Mouse (Mus musculus) lung, embryonic 15.5 days (tissue): ENCODE data around the gene Pigs. TPM values are rescaled to one million over a fixed set of nuclear protein-coding genes. Genes with fewer than 3 reads are reported as not detected.

ENCODE experiments used
- ATAC-seq: fragments of 200-750 bp; cut with Nextera tagmentation; 2 replicates; pipeline ENCODE4 v1.8.0; 2017; ENCODE audit warnings: moderate number of reproducible peaks, borderline replicate concordance; ENCODE audit not compliant: low FRiP score, low TSS enrichment; ENCODE audit errors: extremely low read depth
- H3K27ac ChIP-seq: fragments of 300-500 bp; sonication (generic); 2 replicates; pipeline ENCODE4 v1.5.1; 2015; ENCODE audit warnings: moderate library complexity, mild to moderate bottlenecking, inconsistent platforms
- H3K27me3 ChIP-seq: fragments of 300-500 bp; sonication (generic); 2 replicates; pipeline ENCODE4 v1.6.1; 2015; ENCODE audit warnings: inconsistent platforms
- H3K36me3 ChIP-seq: fragments of 300-500 bp; sonication (generic); 2 replicates; pipeline ENCODE4 v1.6.1; 2015; ENCODE audit warnings: inconsistent platforms
- H3K4me1 ChIP-seq: fragments of 300-500 bp; sonication (generic); 2 replicates; pipeline ENCODE4 v1.6.1; 2015; ENCODE audit warnings: inconsistent platforms
- H3K4me2 ChIP-seq: fragments of 300-500 bp; sonication (generic); 2 replicates; pipeline ENCODE4 v1.6.1; 2015; ENCODE audit warnings: inconsistent platforms, mild to moderate bottlenecking, moderate library complexity
- H3K4me3 ChIP-seq: fragments of 300-500 bp; sonication (generic); 2 replicates; pipeline ENCODE4 v1.5.1; 2015; ENCODE audit warnings: mild to moderate bottlenecking, inconsistent platforms
- H3K9ac ChIP-seq: fragments of 300-500 bp; sonication (generic); 2 replicates; pipeline ENCODE4 v1.6.1; 2015; ENCODE audit warnings: inconsistent platforms
- H3K9me3 ChIP-seq: fragments of 300-500 bp; sonication (generic); 2 replicates; pipeline ENCODE4 v1.6.1; 2016; ENCODE audit warnings: inconsistent platforms
- WGBS: fragments of 180-500 bp; shearing (Covaris S2); methylation state at CpG from one replicate; pipeline ENCODE4 v1.1.7; 2015; 5-methylcytosine and 5-hydroxymethylcytosine counted together
- polyA plus RNA-seq: library from polyadenylated mRNA; unstranded; fragments of >200 nt; fragmentation: Nextera tagmentation; extraction: Ambion mirVana; gene quantifications from 2 replicates; pipeline ENCODE4 v1.2.1, GENCODE M21; 2015

Pigs gene
- polyA plus RNA-seq: 75.5 and 78.5 TPM in 2 replicates

DNA sequence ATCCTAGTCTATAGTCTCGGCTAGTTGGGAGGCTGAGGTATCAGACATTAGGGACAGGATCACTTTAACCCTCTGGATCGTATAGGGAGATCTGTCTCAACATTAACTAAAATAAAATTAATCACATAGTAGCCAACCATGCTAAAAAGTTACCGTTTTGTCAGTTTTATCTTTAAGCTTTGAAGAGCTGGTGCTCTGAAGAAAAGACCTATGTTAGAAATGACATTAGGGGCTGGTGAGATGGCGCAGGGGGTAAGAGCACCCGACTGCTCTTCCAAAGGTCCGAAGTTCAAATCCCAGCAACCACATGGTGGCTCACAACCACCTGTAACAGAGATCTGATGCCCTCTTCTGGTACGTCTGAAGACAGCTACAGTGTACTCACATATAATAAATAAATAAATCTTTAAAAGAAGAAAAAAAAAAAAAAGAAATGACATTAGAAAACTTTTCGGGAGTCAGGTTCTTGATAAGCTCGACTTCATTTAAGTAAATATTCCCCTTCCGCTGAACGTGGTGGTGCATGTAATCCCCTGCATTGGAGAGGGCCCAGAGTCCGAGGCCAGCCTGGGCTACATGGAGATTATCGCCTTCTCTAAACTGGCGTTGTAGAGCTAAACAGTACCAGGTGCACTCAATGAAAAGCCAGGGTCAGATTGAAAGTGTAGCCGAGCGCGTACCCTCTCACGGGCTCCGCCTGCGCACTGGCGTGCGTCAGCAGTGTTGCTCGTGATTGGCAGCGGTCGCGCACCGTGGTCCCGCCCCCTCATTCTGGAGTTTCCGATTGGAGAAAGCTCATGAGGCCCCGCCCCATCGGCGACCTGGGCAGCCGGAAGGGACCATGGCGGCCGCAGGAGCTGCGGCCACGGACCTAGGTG lies at the start of gene Pigs:
Pigs (plus strand) TSS at position 782 of the 878 bp plus-strand sequence.
- H3K36me3 ChIP-seq: peaks cover 2% of the 10 kb centered on the region; the same call in 1 of the 2 replicates
- H3K9me3 ChIP-seq: no peaks in the 10 kb centered on the region
- peak within 1 kb of the TSS; percentile 92 for H3K9ac ChIP-seq
- peaks cover 13% of the 10 kb centered on the region for H3K4me1 ChIP-seq
- H3K27me3 ChIP-seq: no peaks in the 10 kb centered on the region
- H3K4me2 ChIP-seq: peak within 1 kb of the TSS; percentile 88
- ATAC-seq: peak; percentile 95
- peak within 1 kb of the TSS; percentile 60 for H3K27ac ChIP-seq
- WGBS: 10% methylated on average over 37 of the region's 37 CpGs
- peak within 1 kb of the TSS; percentile 95 for H3K4me3 ChIP-seq

DNA sequence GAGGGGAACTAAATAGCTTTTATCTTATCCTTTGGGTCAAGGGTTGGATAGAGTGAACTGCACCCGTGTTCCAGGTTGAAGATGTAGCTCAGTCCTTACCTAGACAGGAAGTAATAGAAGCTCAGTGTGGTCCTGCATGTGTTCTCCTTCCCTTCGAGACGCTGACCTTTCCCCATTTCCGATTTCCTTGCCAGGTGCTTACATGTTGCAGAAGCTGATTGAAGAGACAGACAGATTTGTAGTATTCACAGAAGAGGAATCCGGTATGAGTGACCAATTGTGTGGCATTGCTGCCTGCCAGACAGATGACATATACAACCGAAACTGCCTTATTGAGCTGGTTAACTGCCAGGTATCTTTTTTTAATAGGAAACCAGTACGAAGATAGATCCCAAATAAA lies 49.4 kb upstream of the Pigs start:
- no peak for ATAC-seq
- Histone ChIP-seq H3K4me1 (no peaks in the 10 kb centered on the region), H3K9ac (no peak overlapping the region), H3K4me2 (no peak overlapping the region), H3K4me3 (no peak overlapping the region), H3K27ac (no peak overlapping the region), H3K36me3 (peaks cover 98% of the 10 kb centered on the region), H3K27me3 (no peaks in the 10 kb centered on the region), H3K9me3 (no peaks in the 10 kb centered on the region)
- 84% methylated on average over 7 of the region's 7 CpGs for WGBS

DNA sequence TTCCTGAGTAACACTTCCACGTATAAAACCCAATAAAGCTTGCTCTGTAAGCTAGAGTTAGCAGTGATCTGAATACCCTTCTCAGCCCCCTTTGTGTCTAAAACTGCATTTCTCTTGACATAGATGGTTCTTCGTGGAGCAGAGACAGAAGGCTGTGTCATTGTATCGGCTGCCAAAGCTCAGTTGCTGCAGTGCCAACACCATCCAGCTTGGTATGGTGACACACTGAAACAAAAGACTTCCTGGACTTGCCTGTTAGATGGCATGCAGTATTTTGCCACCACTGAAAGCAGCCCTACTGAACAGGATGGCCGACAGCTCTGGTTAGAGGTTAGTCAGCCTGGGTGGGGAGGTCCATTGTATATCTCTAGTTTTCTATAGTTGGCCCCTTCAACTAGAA lies 48.6 kb upstream of the Pigs start:
- Histone ChIP-seq H3K4me3 (no peak overlapping the region), H3K9me3 (no peaks in the 10 kb centered on the region), H3K27ac (no peak overlapping the region), H3K27me3 (no peaks in the 10 kb centered on the region), H3K36me3 (peaks cover 98% of the 10 kb centered on the region), H3K4me2 (no peak overlapping the region), H3K9ac (no peak overlapping the region), H3K4me1 (no peaks in the 10 kb centered on the region)
- ATAC-seq: no peak
- WGBS: 92% methylated on average over 4 of the region's 4 CpGs

DNA sequence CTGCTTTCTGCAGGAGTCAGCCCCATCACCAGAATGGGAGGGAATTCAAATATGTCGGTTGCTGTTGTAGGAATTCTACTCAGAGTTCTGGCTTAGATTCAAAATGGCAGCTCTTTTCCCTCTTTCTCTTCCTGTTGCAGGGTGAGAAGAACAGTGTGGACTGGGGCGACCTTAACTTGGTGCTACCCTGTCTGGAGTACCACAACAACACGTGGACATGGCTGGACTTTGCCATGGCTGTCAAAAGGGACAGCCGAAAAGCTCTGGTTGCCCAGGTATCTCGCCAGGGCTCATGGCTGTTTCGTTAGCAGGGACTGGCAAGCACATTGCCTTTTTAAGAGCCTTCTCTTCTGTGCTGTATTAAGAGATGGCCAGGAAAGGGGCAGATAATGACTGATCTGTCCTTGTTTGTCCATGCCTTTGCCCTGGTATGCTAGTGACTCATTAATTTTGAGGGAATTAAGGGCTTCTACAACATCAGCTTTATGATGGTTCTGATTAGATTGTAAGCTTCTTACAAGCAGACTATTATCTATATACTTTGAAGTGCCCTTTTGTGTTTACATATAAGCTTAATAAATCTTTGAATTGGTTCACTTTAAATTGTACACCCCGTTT lies 39.0 kb upstream of the Pigs start:
- no peaks in the 10 kb centered on the region for H3K27me3 ChIP-seq
- H3K9ac ChIP-seq: no peak overlapping the region
- H3K36me3 ChIP-seq: peaks cover 62% of the 10 kb centered on the region
- no peak overlapping the region for H3K4me3 ChIP-seq
- no peak overlapping the region for H3K4me2 ChIP-seq
- no peak for ATAC-seq
- WGBS: 88% methylated on average over 7 of the region's 7 CpGs
- H3K9me3 ChIP-seq: no peaks in the 10 kb centered on the region
- no peak overlapping the region for H3K27ac ChIP-seq
- H3K4me1 ChIP-seq: no peaks in the 10 kb centered on the region

DNA sequence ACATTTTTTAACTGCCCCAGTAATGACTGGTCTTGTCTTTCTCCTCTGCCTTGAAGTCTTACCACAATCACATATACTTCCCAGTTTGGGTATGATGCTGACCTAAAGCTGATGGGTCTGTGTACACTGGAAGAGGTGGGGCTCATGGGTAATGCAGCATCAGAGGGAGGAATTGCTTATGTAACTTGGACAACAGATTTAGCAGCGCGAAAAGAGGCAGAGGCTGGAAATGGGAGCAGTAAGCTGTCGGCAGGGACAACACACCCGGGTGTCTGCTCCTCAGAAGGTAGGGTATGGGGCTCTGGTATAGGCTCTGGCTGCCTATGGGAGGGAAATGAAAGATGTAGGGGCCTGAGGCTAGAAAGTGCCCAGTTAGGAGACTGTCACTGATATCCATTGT lies 37.6 kb upstream of the Pigs start, which contains the start of gene BC030499:
BC030499 (plus strand) TSS at position 188 of the 400 bp plus-strand sequence.
- no peak for ATAC-seq
- 90% methylated on average over 4 of the region's 4 CpGs for WGBS
- no peaks in the 10 kb centered on the region for H3K4me1 ChIP-seq
- no peaks in the 10 kb centered on the region for H3K9me3 ChIP-seq
- no peaks in the 10 kb centered on the region for H3K27me3 ChIP-seq
- peaks cover 48% of the 10 kb centered on the region for H3K36me3 ChIP-seq
- H3K9ac ChIP-seq: no peak within 1 kb of the TSS
- H3K4me2 ChIP-seq: no peak within 1 kb of the TSS
- H3K4me3 ChIP-seq: no peak within 1 kb of the TSS
- H3K27ac ChIP-seq: no peak within 1 kb of the TSS

DNA sequence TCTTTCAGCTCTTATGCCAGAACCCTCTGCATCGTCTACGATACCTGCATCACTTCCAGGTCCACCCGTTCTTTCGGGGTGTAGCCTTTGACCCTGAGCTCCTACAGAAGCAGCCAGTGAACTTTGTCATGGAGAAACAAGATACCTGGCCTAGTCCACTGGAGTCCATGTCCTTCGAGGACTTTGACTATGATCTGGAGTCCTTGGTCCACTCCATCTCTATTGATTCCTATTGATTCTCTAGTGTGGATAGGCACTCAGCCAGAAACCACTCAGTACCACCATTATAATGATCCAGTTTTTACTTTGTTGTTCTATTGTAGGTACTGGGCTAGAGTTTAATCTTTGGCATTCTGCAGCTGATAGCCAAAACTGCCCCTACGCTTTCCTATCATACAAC lies 33.6 kb upstream of the Pigs start:
- H3K27ac ChIP-seq: no peak overlapping the region
- H3K4me3 ChIP-seq: no peak overlapping the region
- 94% methylated on average over 6 of the region's 6 CpGs for WGBS
- no peak for ATAC-seq
- H3K4me1 ChIP-seq: no peaks in the 10 kb centered on the region
- H3K4me2 ChIP-seq: no peak overlapping the region
- H3K36me3 ChIP-seq: peaks cover 14% of the 10 kb centered on the region
- H3K9ac ChIP-seq: no peak overlapping the region
- no peaks in the 10 kb centered on the region for H3K9me3 ChIP-seq
- H3K27me3 ChIP-seq: no peaks in the 10 kb centered on the region

DNA sequence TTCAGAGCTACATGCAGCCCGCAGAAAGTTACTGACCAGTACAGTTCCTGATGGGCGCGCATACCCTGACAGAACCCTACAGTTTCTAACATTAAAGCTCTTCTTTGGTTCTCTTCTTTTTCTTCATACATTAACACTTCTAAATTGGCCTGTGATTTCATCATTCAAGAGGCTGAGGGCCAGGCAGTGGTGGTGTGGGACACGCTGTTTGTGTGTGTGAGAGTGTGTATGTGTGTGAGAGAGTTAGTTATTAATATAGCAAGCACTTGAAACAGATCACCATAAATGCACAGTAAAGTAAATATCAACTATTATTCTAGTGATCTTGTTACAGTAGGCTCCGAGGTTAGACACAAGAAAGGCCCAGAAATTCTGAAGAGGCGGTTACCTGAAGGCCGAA lies 27.3 kb upstream of the Pigs start:
- peaks cover 25% of the 10 kb centered on the region for H3K36me3 ChIP-seq
- 58% methylated on average over 7 of the region's 7 CpGs for WGBS
- peak overlapping the region; percentile 66 for H3K4me2 ChIP-seq
- H3K27ac ChIP-seq: no peak overlapping the region; the same call in 1 of the 2 replicates
- H3K9ac ChIP-seq: peak overlapping the region; percentile 67
- no peaks in the 10 kb centered on the region for H3K9me3 ChIP-seq
- H3K4me3 ChIP-seq: peak overlapping the region; percentile 70
- no peak for ATAC-seq
- H3K4me1 ChIP-seq: peaks cover 6% of the 10 kb centered on the region; the same call in 1 of the 2 replicates
- H3K27me3 ChIP-seq: no peaks in the 10 kb centered on the region

DNA sequence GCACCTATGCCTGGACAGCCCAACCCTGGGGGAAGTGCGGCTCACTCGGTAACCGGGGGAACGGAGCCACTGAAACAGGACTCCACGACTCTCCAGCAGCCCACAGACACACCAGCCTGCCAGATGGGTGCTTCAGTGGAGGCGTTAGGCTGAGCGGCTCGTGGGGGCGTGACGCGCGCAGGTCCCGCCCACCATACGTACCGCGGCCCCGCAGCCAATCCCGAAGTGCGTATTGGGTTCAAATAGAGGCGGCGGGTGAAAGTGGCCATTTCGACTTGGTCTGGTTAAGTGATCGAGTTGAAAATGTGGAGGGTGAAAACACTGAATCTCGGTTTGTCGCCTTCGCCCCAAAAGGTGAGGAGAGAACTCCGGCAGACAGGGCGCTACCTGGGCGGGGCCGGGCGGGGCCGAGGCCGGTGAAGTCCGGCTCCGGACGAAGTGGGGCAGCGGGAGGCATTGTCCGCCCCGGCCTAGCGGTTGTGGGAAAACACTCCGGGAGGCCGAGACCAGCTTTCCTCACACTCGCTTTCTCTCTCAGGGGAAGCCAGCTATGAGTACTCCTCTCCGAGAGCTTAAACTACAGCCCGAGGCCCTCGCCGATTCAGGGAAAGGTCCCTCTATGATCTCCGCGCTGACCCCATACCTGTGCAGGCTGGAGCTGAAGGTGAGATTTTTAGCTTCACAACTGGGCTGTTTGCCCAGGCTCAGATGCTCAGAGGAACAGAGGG lies 26.7 kb upstream of the Pigs start, which contains the start of gene Spag5:
Spag5 (plus strand) TSS at position 173 of the 728 bp plus-strand sequence.
- Histone ChIP-seq H3K9me3 (no peaks in the 10 kb centered on the region), H3K4me1 (peaks cover 9% of the 10 kb centered on the region), H3K27me3 (no peaks in the 10 kb centered on the region), H3K4me3 (peak within 1 kb of the TSS; percentile 70), H3K36me3 (peaks cover 30% of the 10 kb centered on the region), H3K27ac (peak within 1 kb of the TSS; percentile 69), H3K4me2 (peak within 1 kb of the TSS; percentile 66), H3K9ac (peak within 1 kb of the TSS; percentile 67)
- ATAC-seq: peak; percentile 100
- 0% methylated on average over 48 of the region's 49 CpGs for WGBS

DNA sequence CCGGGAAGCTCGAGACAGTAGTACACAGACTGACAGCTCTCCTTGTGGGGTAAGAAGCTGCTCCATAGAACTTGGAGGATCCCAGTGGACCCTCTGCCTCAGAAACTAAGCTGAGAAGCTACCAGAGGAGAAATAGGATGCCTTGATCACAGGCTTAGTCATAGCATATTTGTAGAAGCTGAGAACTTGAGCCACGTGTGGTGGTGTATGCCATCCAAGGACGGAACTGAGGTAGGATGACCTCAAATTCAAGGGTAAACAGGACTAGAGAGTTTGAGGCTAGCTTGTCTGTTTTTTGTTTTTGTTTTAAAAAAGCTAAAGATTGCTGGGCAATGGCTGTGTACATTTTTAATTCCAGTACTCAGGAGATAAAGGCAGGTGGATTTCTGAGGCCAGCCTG lies 22.9 kb upstream of the Pigs start:
- no peak for ATAC-seq
- WGBS: 80% methylated on average over 4 of the region's 4 CpGs
- Histone ChIP-seq H3K4me2 (no peak overlapping the region), H3K4me3 (no peak overlapping the region), H3K4me1 (peaks cover 12% of the 10 kb centered on the region), H3K9me3 (no peaks in the 10 kb centered on the region), H3K36me3 (peaks cover 57% of the 10 kb centered on the region), H3K9ac (no peak overlapping the region), H3K27me3 (no peaks in the 10 kb centered on the region), H3K27ac (no peak overlapping the region)

DNA sequence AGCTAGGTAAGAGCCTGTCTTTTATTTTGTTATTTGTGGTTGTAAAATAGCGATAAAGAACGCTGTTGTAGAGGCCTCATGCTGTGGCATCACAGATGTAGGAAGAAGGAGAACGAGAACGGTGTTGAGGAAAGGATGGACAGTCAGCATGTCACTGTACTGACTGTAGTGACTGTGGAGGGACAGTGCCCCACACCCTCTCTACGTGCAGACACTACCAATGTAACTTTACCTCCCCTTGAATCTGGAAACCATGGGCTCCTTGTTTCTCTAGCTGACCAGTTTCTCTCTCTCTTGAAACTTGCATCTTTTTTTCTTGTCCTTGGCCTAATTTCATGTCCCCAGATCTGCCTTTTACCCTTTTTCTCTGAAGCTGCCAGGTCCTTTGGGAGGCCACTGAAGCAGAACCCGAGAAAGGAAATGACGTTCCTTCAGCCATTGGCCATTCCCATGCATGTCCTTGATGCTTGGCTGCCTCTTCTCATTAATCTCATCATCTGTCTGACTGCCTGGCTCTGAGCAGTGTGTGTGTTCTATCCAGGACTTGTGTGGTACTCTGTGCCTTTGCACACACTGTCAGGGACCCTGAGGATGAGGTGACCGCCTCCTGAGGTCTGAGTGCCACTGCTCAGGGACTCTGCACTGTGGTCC lies 17.2 kb upstream of the Pigs start:
- no peak overlapping the region for H3K4me2 ChIP-seq

DNA sequence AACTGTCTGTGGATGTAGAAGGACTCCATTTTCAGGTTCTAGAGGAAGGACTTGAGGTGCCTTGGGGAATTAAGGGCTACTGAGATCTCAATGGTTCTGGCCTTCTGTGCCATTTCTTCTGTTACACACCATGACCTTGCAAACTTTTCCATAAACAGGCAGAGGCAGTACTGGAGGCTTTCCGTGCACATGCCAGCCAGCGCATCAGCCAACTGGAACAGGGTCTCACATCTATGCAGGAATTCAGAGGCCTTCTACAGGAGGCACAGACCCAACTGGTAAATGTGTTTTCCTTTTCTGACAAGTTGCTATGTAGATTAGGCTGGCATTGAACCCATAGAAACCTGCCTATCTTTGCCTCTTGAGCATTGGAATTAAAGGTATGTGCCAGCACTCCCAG lies 14.6 kb upstream of the Pigs start:
- ATAC-seq: no peak
- Histone ChIP-seq H3K9me3 (no peaks in the 10 kb centered on the region), H3K4me1 (no peaks in the 10 kb centered on the region), H3K9ac (no peak overlapping the region), H3K4me2 (no peak overlapping the region), H3K36me3 (peaks cover 88% of the 10 kb centered on the region), H3K27me3 (no peaks in the 10 kb centered on the region), H3K27ac (no peak overlapping the region), H3K4me3 (no peak overlapping the region)
- WGBS: 95% methylated on average over 2 of the region's 2 CpGs

More for the DNA sequence above, 17.2 kb upstream of the Pigs start:
- Histone ChIP-seq H3K9me3 (no peaks in the 10 kb centered on the region), H3K4me3 (no peak overlapping the region), H3K9ac (no peak overlapping the region), H3K27me3 (no peaks in the 10 kb centered on the region), H3K36me3 (peaks cover 81% of the 10 kb centered on the region), H3K4me1 (peaks cover 7% of the 10 kb centered on the region), H3K27ac (no peak overlapping the region)
- WGBS: 84% methylated on average over 8 of the region's 8 CpGs
- ATAC-seq: no peak
